Mouse (Mus musculus) left cerebral cortex, adult 18-20 months (tissue): ENCODE results near the gene Lsm2. TPM values are rescaled to one million over a fixed set of nuclear protein-coding genes. Genes with fewer than 3 reads are reported as not detected.
A peak's percentile ranks its signal among the peaks of the same experiment; 100 is the strongest.

ENCODE experiments used
- DNase-seq, 2 experiments: peaks; one replicate each; pipeline ENCODE4 v3.0.0; 2021 to 2022; ENCODE audit warnings: low spot score in 2 of 2, mixed read lengths in 1 of 2
- total RNA-seq, 2 experiments: library from RNA; stranded (reverse); gene quantifications; 2 replicates each; pipeline ENCODE4 v1.2.3; 2021

The Lsm2 gene
- total RNA-seq, 2 experiments from 2014 or later = 13.9 to 15.5 TPM

- DNase-seq = no peak
Measured at GRCm38 (mm10) chr17:35009586-35009985, 27.9 kb downstream of the Lsm2 start.

- DNase-seq = no peak
Measured at GRCm38 (mm10) chr17:35011440-35011839, 29.8 kb downstream of the Lsm2 start.

- no peak for DNase-seq
Measured at GRCm38 (mm10) chr17:35012430-35012829, 30.8 kb downstream of the Lsm2 start.

- no peak for DNase-seq
Measured at GRCm38 (mm10) chr17:35013221-35013620, 31.6 kb downstream of the Lsm2 start.

- no peak for DNase-seq
Measured at GRCm38 (mm10) chr17:35015296-35015695, 33.6 kb downstream of the Lsm2 start.

GRCm38 (mm10) chr17:35016376-35016775 lies 34.7 kb downstream of the Lsm2 start, which contains the start of gene Vwa7:
Gene Vwa7, plus strand, starts transcription at chr17:35016579.
- DNase-seq = no peak

GRCm38 (mm10) chr17:35016791-35017705 lies 35.4 kb downstream of the Lsm2 start:
- DNase-seq = no peak

- no peak for DNase-seq
Measured at GRCm38 (mm10) chr17:35017706-35018030, 36.0 kb downstream of the Lsm2 start.

- DNase-seq = no peak
Measured at GRCm38 (mm10) chr17:35018171-35018570, 36.5 kb downstream of the Lsm2 start.

GRCm38 (mm10) chr17:35019894-35020293 lies 38.2 kb downstream of the Lsm2 start:
- no peak for DNase-seq

- DNase-seq = no peak
Measured at GRCm38 (mm10) chr17:35020551-35020950, 38.9 kb downstream of the Lsm2 start.

- peak; percentile 85 to 93 for DNase-seq
Measured at GRCm38 (mm10) chr17:35021163-35021808, 39.6 kb downstream of the Lsm2 start.

- no peak for DNase-seq
Measured at GRCm38 (mm10) chr17:35021842-35022477, 40.3 kb downstream of the Lsm2 start.

- no peak for DNase-seq
Measured at GRCm38 (mm10) chr17:35022541-35023060, 40.9 kb downstream of the Lsm2 start.

GRCm38 (mm10) chr17:35023221-35023620 lies 41.6 kb downstream of the Lsm2 start:
- DNase-seq = no peak

GRCm38 (mm10) chr17:35023756-35024155 lies 42.1 kb downstream of the Lsm2 start:
- no peak for DNase-seq

GRCm38 (mm10) chr17:35024261-35024660 lies 42.6 kb downstream of the Lsm2 start:
- DNase-seq = no peak

- DNase-seq = no peak
Measured at GRCm38 (mm10) chr17:35024691-35025488, 43.2 kb downstream of the Lsm2 start.

GRCm38 (mm10) chr17:35026206-35026605 lies 44.5 kb downstream of the Lsm2 start:
- no peak for DNase-seq

- peak; percentile 21 to 36 for DNase-seq
Measured at GRCm38 (mm10) chr17:35027277-35028068, 45.8 kb downstream of the Lsm2 start, which contains the start of gene Sapcd1. Gene Sapcd1, minus strand, starts transcription at chr17:35028016.
